Mouse (Mus musculus): Measurements from ENCODE around the gene Ccl6.

The Ccl6 gene

DNA sequence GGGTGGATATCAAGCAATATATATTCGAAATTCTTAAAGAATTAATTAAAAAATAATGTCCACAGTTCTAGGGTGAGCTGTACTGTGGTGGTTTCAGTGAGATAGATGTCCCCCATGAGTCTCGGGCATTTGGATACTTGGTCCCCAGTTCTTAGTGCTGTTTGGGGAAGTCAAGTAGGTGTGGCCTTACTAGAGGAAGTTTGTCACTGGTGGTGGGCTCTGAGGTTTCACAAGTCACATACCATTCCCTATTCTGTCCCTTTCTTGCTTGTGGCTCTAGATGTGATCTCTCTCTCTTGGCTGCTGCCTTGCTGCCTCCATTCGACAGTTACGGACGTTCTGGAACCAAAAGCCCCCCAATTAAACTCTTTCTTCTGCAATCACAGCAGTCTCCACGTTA, 32.5 kb downstream of the Ccl6 start:
- in situ Hi-C loops (cut with MboI, MseI): no loop called here

DNA sequence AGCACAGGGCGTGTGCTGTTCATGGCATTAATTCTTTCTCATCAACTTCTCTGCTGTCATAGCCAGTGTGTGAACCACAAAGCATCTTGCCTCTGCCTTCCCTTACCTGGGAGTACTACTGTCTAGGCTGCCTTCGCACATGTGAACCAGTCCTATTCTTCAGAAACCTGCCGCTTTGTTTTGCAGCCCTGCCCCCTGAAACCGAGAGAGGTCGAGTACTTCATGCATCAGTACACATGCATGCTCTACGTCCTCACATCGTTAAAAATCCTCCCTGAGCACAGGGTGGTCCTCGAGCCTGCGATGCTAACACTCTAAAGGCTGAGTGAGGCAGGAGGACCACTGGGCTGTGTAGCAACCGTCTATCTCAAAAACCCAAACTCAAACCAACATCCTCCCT, 35.8 kb downstream of the Ccl6 start:
- in situ Hi-C loops (cut with MboI, MseI): no loop called here

- in situ Hi-C loops (cut with MboI, MseI): no loop called here
These were observed 36.7 kb downstream of the Ccl6 start for GRCm38 (mm10) chr11:83556085-83556781.

DNA sequence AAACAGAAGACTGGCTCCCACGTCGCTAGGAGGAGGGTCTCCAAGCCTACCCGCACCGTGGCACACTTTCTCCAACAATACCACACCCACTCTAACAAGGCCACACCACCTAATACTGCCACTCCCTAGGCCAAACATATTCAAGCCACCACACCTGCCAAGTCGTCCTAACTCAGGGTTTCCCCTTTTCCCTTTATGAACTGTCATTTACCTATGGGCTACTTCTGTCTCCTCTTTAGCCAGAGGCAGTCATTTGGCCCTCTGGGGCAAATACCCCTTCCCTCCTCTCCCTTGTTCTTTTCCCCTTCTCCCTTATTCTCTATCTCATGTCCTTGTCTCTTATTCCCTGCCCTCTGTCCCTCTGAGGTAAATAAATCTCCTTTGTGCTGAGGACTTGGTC, 41.2 kb downstream of the Ccl6 start:
- in situ Hi-C loops (cut with MboI, MseI): loop anchor here (5.0 kb wide), 1 partner anchor 186 kb away; no protein-coding TSS in a partner anchor

DNA sequence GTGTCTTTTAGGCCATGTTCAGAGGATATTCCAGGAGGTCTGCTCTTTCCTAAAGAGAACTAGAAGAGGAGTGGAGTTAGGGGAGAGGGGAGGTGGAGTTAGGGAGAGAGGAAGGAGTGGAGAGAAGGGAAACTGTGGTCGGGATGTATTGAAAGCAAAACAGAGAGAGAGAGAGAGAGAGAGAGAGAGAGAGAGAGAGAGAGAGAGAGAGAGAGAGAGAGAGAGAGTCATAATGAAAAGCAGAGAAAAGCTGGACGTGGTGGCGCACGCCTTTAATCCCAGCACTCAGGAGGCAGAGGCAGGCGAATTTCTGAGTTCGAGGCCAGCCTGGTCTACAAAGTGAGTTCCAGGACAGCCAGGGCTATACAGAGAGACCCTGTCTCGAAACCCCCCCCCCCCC, 41.9 kb downstream of the Ccl6 start:
- in situ Hi-C loops (cut with MboI, MseI): loop anchor here (5.0 kb wide), 1 partner anchor 186 kb away; no protein-coding TSS in a partner anchor

DNA sequence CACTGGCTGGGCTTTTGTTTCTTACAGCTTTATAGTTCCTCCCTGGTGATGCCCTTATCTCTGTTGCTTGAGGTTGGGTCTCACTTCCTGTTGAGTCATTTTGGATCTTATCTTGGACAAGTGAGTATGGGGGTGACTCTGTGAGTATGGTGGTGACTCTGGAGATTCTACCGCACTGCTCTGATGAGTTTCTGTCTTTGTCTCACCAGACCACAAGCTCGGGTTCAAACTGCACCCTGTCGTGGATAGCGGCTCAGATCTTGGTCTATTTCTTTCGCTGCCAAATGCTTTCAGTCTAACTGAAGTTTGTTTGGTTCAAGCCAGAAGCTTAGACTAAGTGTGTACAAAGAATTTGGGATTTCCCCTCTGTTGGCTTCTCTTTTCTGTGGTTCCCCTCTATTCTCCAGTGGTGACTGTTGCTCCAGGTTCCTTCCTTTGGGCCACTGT, 42.7 kb downstream of the Ccl6 start:
- in situ Hi-C loops (cut with MboI, MseI): loop anchor here (5.0 kb wide), 1 partner anchor 187 kb away; no protein-coding TSS in a partner anchor

DNA sequence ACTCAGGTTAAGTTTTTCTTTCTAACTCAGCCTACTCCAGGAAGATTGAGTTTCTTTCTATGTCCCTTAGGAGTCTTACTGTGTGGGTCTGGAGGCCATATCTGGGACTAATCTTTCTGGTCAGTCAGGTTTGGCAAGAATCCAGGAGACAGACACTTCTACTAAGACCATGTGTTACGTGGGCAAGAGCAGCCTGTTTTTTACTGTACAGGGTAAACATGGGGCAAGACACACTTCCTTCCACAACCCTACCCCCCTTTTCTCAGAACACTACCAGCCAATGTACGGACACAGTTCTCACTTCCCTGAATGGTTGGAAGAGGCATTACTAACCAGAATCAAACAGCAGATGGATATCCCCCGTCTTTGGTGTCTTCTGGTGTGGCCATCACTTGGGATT, 48.7 kb downstream of the Ccl6 start:
- in situ Hi-C loops (cut with MboI, MseI): no loop called here

DNA sequence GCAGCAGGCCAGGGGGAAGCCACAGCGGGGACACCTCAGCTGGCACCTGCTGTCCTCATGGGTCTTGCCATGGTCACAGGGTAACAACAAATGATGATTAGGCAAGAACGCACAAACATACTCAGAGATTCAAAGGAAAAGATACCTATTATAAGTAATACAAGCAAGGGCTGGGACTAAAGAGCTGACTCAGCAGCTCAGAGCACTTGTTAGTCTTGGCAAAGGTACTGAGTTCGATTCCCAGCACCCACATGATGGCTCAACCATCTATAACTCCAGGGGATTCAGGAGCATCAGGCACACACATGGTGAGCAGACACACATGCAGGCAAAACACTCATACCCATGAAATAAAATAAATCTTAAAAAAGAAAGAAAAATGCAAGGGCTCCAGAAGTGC, 51.5 kb downstream of the Ccl6 start:
- in situ Hi-C loops (cut with MboI, MseI): no loop called here

DNA sequence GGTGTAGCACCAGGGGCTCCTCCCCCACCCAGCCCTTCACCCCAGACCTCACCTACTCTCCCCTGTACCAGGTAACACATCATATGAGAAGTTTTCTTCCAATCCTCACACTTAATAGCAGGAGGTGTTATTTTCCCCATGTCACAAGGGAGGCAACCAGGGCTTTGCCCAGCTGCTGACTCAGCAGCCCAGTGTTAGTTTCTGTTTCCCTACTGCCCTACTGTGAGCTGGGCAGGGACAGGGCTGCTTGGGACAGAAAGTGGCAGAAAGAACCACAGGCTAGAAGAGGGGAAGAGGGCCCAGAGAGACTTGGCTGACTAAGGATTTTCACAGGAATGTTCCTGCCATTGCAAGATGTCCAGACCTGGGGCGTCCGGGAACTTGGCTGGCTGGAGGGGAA, 52.0 kb downstream of the Ccl6 start:
- in situ Hi-C loops (cut with MboI, MseI): no loop called here

GRCm38 (mm10) chr11:83538705-83539314, 54.1 kb downstream of the Ccl6 start:
- in situ Hi-C loops (cut with MboI, MseI): no loop called here
